Mouse (Mus musculus): ENCODE measurements at regions not wholly inside any gene's neighbourhood (a gene's known extent, or its start where the extent isn't known, plus 50 kb on each side); places are given as distances from the start of the nearest gene placed in this dataset.
A peak's percentile ranks its signal among the peaks of the same experiment; 100 is the strongest.

DNA sequence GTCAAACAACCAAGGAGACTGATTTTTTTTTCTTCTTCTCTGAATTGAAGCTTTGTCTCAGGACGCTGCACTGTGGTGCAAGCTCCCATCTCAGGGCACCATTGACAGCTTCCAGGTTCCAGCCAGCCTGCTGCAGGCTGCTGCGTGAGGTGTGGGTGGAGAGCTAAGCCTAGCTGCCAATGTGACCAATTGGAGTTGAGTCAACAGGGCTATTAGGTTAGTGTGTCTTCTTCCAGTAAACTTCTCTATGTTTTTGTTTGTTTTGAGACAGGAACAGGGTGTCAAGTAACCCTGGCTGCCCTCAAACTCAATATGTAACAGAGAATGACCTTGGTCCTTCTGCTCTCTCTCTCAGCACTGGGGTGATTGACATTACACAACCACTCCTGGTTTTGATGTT, 131.1 kb upstream of the Tab2 start:
- TF ChIP-seq EP300 (IDR thresholded peaks at IDR 0.05) (no peak), CTCF (IDR thresholded peaks at IDR 0.05) (no peak)
- 26% methylated on average over 2 of the region's 2 CpGs for WGBS

DNA sequence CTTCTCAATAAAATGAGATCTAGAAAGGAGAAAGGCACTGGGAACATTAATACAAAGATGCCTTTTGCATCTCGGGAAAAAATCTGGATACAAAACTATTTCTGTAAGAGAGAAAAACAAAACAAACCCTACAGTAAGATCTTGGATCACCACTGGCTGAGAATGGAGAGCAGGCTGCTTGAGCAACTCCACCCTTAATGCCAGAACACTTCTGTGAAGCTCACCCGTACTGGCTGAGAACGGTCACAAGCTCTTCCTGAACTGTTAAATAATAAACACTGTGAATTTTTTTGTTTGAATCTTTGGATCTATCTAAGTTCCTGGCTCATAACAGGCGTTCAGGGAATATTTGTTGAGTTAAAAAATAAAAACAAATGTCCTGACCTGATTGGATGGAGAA, 130.4 kb upstream of the Tab2 start:
- TF ChIP-seq CTCF (IDR thresholded peaks at IDR 0.05): no peak
- 24% methylated on average over 4 of the region's 4 CpGs for WGBS
- Histone ChIP-seq H3K27ac (ENCODE audit: low read length) (no peak overlapping the region), H3K9ac (replicated peaks; ENCODE audit: low read depth) (no peak overlapping the region), H3K9me3 (ENCODE audit: low read length) (no peaks in the 10 kb centered on the region), H3K27me3 (replicated peaks; ENCODE audit: insufficient read depth, low read length) (no peaks in the 10 kb centered on the region), H3K4me2 (replicated peaks; ENCODE audit: low read depth, low read length) (peak overlapping the region; percentile 14; the same call in 1 of the 2 replicates), H3K4me1 (ENCODE audit: insufficient read depth, low read depth, low read length) (no peaks in the 10 kb centered on the region), H3K36me3 (ENCODE audit: insufficient read depth, low read length) (no peaks in the 10 kb centered on the region), H3K4me3 (ENCODE audit: low read depth, low read length) (no peak overlapping the region)
- peak; percentile 50; the same call in 1 of the 2 replicates for ATAC-seq
- DNase-seq (ENCODE audit: low spot score): peak; percentile 58

More for the DNA sequence above, 131.1 kb upstream of the Tab2 start:
- H3K27ac ChIP-seq (ENCODE audit: low read length): 0 out of 2 replicates have a peak overlapping the region, but pooled peaks have one; percentile 2
- DNase-seq (ENCODE audit: low spot score) (peak; percentile 33), ATAC-seq (peak; percentile 55)
- H3K4me1 ChIP-seq (ENCODE audit: insufficient read depth, low read depth, low read length): no peaks in the 10 kb centered on the region
- no peak overlapping the region for H3K9ac ChIP-seq (replicated peaks; ENCODE audit: low read depth)
- no peaks in the 10 kb centered on the region for H3K27me3 ChIP-seq (replicated peaks; ENCODE audit: insufficient read depth, low read length)
- no peaks in the 10 kb centered on the region for H3K36me3 ChIP-seq (ENCODE audit: insufficient read depth, low read length)
- H3K4me2 ChIP-seq (replicated peaks; ENCODE audit: low read depth, low read length): peak overlapping the region; percentile 14; the same call in 1 of the 2 replicates
- no peaks in the 10 kb centered on the region for H3K9me3 ChIP-seq (ENCODE audit: low read length)
- H3K4me3 ChIP-seq (ENCODE audit: low read depth, low read length): 0 out of 2 replicates have a peak overlapping the region, but pooled peaks have one; percentile 6

DNA sequence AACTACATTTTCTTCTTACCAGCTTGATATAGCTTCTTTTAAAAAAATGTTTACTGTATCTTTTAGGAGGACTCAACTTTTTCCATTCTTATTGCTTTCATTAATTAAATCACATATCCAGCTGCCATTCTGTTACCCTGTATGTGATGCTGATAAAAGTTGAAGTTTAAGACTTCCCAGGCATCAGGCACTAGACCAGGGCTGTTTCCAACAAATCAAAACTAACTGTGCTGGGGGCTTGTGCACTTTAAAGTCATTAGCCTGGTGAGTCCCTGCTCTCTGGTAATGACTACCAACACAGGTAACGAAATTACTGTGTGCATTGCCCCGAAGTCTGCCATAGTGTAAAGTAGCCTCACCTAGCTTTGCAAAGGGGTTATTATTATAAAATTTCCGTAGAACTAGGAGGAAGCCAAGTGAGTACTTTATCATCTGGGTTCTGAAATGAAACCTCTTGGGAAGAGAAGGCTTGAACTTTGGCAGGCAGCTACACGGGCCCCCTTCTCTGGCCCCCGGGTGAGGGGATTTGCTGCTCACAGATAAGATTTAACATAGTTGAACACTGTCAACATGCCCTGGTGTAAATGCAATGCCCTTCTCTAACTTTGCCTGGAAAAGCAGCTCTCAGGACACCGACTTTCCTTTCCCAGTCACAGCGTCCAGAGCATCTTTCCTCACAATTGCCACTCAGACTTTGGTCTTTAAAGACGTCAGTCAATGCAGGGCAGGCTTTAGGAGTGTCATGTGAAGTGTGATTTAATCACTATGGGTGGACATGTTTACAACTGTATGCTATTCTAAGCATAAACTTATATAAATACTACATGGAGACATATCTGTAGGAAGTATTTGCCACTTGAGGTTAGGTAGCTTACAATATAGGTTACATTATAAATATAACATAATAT, 122.1 kb upstream of the Tab2 start:
- ATAC-seq (no peak), DNase-seq (ENCODE audit: low spot score) (no peak)
- TF ChIP-seq EP300 (IDR thresholded peaks at IDR 0.05) (no peak), CTCF (IDR thresholded peaks at IDR 0.05) (no peak)
- Histone ChIP-seq H3K4me1 (ENCODE audit: insufficient read depth, low read depth, low read length) (no peaks in the 10 kb centered on the region), H3K4me3 (ENCODE audit: low read depth, low read length) (no peak overlapping the region), H3K9me3 (ENCODE audit: low read length) (no peaks in the 10 kb centered on the region), H3K9ac (replicated peaks; ENCODE audit: low read depth) (no peak overlapping the region), H3K27ac (ENCODE audit: low read length) (no peak overlapping the region), H3K27me3 (replicated peaks; ENCODE audit: insufficient read depth, low read length) (no peaks in the 10 kb centered on the region), H3K4me2 (replicated peaks; ENCODE audit: low read depth, low read length) (no peak overlapping the region), H3K36me3 (ENCODE audit: insufficient read depth, low read length) (no peaks in the 10 kb centered on the region)
- WGBS: 44% methylated on average over 8 of the region's 8 CpGs

DNA sequence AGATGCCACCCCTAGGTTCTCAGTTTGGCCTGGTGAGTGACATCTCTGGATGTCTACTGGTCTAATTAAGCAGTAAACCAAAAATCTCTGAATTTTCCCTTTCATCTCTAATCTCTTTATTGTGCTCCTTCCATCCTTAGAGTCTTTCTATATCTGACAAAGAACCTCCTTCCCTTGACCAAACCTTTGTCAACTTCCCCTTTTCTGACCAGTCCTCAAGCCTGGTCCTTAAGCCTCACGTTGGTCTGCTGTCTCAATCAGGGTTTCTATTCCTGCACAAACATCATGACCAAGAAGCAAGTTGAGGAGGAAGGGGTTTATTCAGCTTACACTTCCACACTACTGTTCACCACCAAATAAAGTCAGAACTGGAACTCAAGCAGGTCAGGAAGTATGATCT, 116.4 kb upstream of the Tab2 start:
- Histone ChIP-seq H3K9me3 (ENCODE audit: low read length) (no peaks in the 10 kb centered on the region), H3K4me3 (ENCODE audit: low read depth, low read length) (no peak overlapping the region), H3K4me2 (replicated peaks; ENCODE audit: low read depth, low read length) (no peak overlapping the region), H3K27ac (ENCODE audit: low read length) (no peak overlapping the region), H3K27me3 (replicated peaks; ENCODE audit: insufficient read depth, low read length) (no peaks in the 10 kb centered on the region), H3K36me3 (ENCODE audit: insufficient read depth, low read length) (no peaks in the 10 kb centered on the region), H3K4me1 (ENCODE audit: insufficient read depth, low read depth, low read length) (no peaks in the 10 kb centered on the region), H3K9ac (replicated peaks; ENCODE audit: low read depth) (no peak overlapping the region)
- DNase-seq (ENCODE audit: low spot score) (no peak), ATAC-seq (no peak)
- TF ChIP-seq CTCF (IDR thresholded peaks at IDR 0.05) (no peak), EP300 (IDR thresholded peaks at IDR 0.05) (no peak)
- WGBS: 71% methylated on average over 1 of the region's 1 CpGs

DNA sequence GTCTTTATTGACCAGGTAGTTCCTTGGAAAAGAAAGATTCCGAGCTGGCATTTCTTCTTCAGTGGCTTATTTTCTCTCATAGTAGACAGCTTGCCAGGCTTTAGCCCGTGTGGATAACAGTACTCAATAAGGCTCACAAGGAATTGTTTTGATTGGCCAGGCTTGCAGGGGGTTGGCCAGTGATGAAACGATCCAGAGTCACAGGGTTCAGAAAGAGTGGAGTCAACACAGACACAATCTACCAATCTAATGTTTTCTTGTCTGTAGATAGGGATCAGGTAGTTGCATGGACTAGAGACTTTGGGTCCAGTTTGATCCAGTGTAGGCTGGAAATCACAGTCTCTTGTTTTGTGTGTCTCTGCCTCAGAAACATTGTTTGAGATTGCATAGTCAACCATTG, 115.8 kb upstream of the Tab2 start:
- H3K4me3 ChIP-seq (ENCODE audit: low read depth, low read length): no peak overlapping the region

DNA sequence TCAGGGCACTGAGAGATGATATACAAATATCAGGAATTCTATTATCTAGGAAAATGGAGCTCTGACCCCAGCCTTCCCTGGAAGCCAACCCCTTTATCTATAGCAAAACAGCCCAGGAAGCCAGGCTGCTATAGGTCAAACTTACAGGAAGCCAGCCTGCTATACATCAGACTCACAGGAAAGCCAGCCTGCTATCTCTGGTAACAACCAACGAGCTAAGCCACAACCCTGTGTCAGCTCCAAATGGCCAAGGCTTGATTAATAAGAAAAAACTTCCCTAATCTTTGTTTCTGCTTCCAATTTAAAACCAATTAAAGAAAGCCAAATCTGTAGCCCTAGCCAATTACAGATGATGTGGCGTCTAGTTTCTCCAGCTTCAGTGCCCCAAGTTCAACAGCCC, 114.4 kb upstream of the Tab2 start:
- no peak overlapping the region for H3K4me2 ChIP-seq (replicated peaks; ENCODE audit: low read depth, low read length)
- no peak overlapping the region for H3K9ac ChIP-seq (replicated peaks; ENCODE audit: low read depth)
- no peak for ATAC-seq
- no peaks in the 10 kb centered on the region for H3K9me3 ChIP-seq (ENCODE audit: low read length)
- H3K36me3 ChIP-seq (ENCODE audit: insufficient read depth, low read length): no peaks in the 10 kb centered on the region
- no peaks in the 10 kb centered on the region for H3K4me1 ChIP-seq (ENCODE audit: insufficient read depth, low read depth, low read length)
- no peak overlapping the region for H3K4me3 ChIP-seq (ENCODE audit: low read depth, low read length)
- 36% methylated on average over 2 of the region's 2 CpGs for WGBS
- H3K27me3 ChIP-seq (replicated peaks; ENCODE audit: insufficient read depth, low read length): no peaks in the 10 kb centered on the region
- TF ChIP-seq EP300 (IDR thresholded peaks at IDR 0.05) (no peak), CTCF (IDR thresholded peaks at IDR 0.05) (no peak)
- DNase-seq (ENCODE audit: low spot score): no peak
- H3K27ac ChIP-seq (ENCODE audit: low read length): no peak overlapping the region

More for the DNA sequence above, 115.8 kb upstream of the Tab2 start:
- no peak for TF ChIP-seq EP300 (IDR thresholded peaks at IDR 0.05)
- no peak for TF ChIP-seq CTCF (IDR thresholded peaks at IDR 0.05)
- no peak overlapping the region for H3K9ac ChIP-seq (replicated peaks; ENCODE audit: low read depth)
- no peaks in the 10 kb centered on the region for H3K4me1 ChIP-seq (ENCODE audit: insufficient read depth, low read depth, low read length)
- WGBS: 63% methylated on average over 3 of the region's 3 CpGs
- ATAC-seq (no peak), DNase-seq (ENCODE audit: low spot score) (no peak)
- H3K27ac ChIP-seq (ENCODE audit: low read length): no peak overlapping the region
- H3K36me3 ChIP-seq (ENCODE audit: insufficient read depth, low read length): no peaks in the 10 kb centered on the region
- H3K9me3 ChIP-seq (ENCODE audit: low read length): no peaks in the 10 kb centered on the region
- H3K4me2 ChIP-seq (replicated peaks; ENCODE audit: low read depth, low read length): no peak overlapping the region
- H3K27me3 ChIP-seq (replicated peaks; ENCODE audit: insufficient read depth, low read length): no peaks in the 10 kb centered on the region

All from lung, postnatal 0 days (tissue).